Mouse (Mus musculus) thymus, adult 2 months (tissue): Measurements from ENCODE around the gene Anks1.

Experiments
- CTCF ChIP-seq: fragments of 200-500 bp; IDR thresholded peaks from 2 replicates; pipeline ENCODE4 v1.5.1; 2012; ENCODE audit warnings: mild to moderate bottlenecking, control low read depth, low read length, moderate library complexity, borderline replicate concordance; ENCODE audit not compliant: control insufficient read depth, poor library complexity, insufficient read depth; ENCODE audit errors: extremely low read depth
- POLR2A ChIP-seq: fragments of 200-500 bp; IDR thresholded peaks from 2 replicates; pipeline ENCODE4 v1.6.1; 2012; ENCODE audit warnings: mild to moderate bottlenecking, low read length, control low read depth, moderate library complexity; ENCODE audit not compliant: control insufficient read depth, poor library complexity, insufficient read depth; ENCODE audit errors: extremely low read depth

GRCm38 (mm10) chr17:28036813-28037756, 128.0 kb downstream of the Anks1 start:
- no peak for TF ChIP-seq POLR2A
- no peak for TF ChIP-seq CTCF
